Mouse (Mus musculus) liver, postnatal 0 days (tissue): ENCODE measurements around the gene Rhox11. TPM values are rescaled to one million over a fixed set of nuclear protein-coding genes. Genes with fewer than 3 reads are reported as not detected.
A peak's percentile ranks its signal among the peaks of the same experiment; 100 is the strongest.

Experiments
- ATAC-seq: fragments of 200-750 bp; cut with Nextera tagmentation; 2 replicates; pipeline ENCODE4 v1.8.0; 2017; ENCODE audit warnings: mild to moderate bottlenecking, moderate library complexity
- DNase-seq: peaks from one replicate; pipeline ENCODE4 v3.0.0-alpha.2; 2016
- H3K27ac ChIP-seq: fragments of 300-500 bp; sonication (generic); 2 replicates; pipeline ENCODE4 v1.5.1; 2014; ENCODE audit warnings: antibody characterized with exemption, moderate library complexity, mild to moderate bottlenecking, low read depth
- H3K27me3 ChIP-seq: fragments of 300-500 bp; sonication (generic); 2 replicates; pipeline ENCODE4 v1.6.1; 2014; ENCODE audit warnings: low read length, control low read depth, mixed read lengths; ENCODE audit not compliant: insufficient read depth
- H3K36me3 ChIP-seq: fragments of 300-500 bp; sonication (generic); replicated peaks from 2 replicates; pipeline ENCODE4 v1.6.1; 2014; ENCODE audit warnings: mild to moderate bottlenecking, control low read depth, low read length, moderate library complexity, mixed read lengths; ENCODE audit not compliant: insufficient read depth
- H3K4me1 ChIP-seq: fragments of 300-500 bp; sonication (generic); 2 replicates; pipeline ENCODE4 v1.6.1; 2014; ENCODE audit warnings: antibody characterized with exemption, mild to moderate bottlenecking, control low read depth; ENCODE audit not compliant: insufficient read depth
- H3K4me2 ChIP-seq: fragments of 300-500 bp; sonication (generic); 2 replicates; pipeline ENCODE4 v1.6.1; 2014; ENCODE audit warnings: low read depth, mild to moderate bottlenecking, low read length, moderate library complexity, mixed read lengths
- H3K4me3 ChIP-seq: fragments of 300-500 bp; sonication (generic); 2 replicates; pipeline ENCODE4 v1.5.1; 2014; ENCODE audit warnings: low read depth, low read length
- H3K9ac ChIP-seq: fragments of 300-500 bp; sonication (generic); replicated peaks from 2 replicates; pipeline ENCODE4 v1.6.1; 2014; ENCODE audit warnings: mild to moderate bottlenecking, moderate library complexity
- H3K9me3 ChIP-seq: fragments of 300-500 bp; sonication (generic); 2 replicates; pipeline ENCODE4 v1.6.1; 2016; ENCODE audit warnings: mild to moderate bottlenecking, control low read depth, low read length, mixed read lengths
- CTCF ChIP-seq: sonication (generic); IDR thresholded peaks from 2 replicates; pipeline ENCODE4 v1.5.1; 2016; ENCODE audit warnings: antibody characterized with exemption, low read depth
- EP300 ChIP-seq: IDR thresholded peaks from 2 replicates; pipeline ENCODE4 v1.6.1; 2016; ENCODE audit warnings: antibody characterized with exemption, low read depth, mild to moderate bottlenecking
- WGBS: fragments of 180-500 bp; shearing (Covaris S2); extraction: QIAGEN DNeasy Blood & Tissue Kit; methylation state at CpG from one replicate; pipeline ENCODE4 v1.1.7; 2014; ENCODE audit not compliant: insufficient replicate concordance; 5-methylcytosine and 5-hydroxymethylcytosine counted together
- polyA plus RNA-seq: library from polyadenylated mRNA; unstranded; fragments of >200 nt; fragmentation: Nextera tagmentation; extraction: Ambion mirVana; gene quantifications from 2 replicates; pipeline ENCODE4 v1.2.1, GENCODE M21; 2015

Gene Rhox11
- polyA plus RNA-seq, result not detected in 2 replicates

GRCm38 (mm10) chrX:38085041-38085440 is at the start of gene Rhox11:
TSS of gene Rhox11 (minus strand) at chrX:38085141.
- no peak within 1 kb of the TSS for H3K27ac ChIP-seq
- no peaks in the 10 kb centered on the region for H3K4me1 ChIP-seq
- no peak within 1 kb of the TSS for H3K4me3 ChIP-seq
- DNase-seq, result no peak
- no peak for ATAC-seq
- 0 out of 2 replicates have a peak, but pooled peaks cover 3% of the 10 kb centered on the region for H3K27me3 ChIP-seq
- H3K4me2 ChIP-seq, result no peak within 1 kb of the TSS
- H3K9me3 ChIP-seq, result no peaks in the 10 kb centered on the region
- no peak within 1 kb of the TSS for H3K9ac ChIP-seq
- no peak for TF ChIP-seq CTCF
- TF ChIP-seq EP300, result no peak
- WGBS, result 76% methylated on average over 9 of the region's 9 CpGs
- no peaks in the 10 kb centered on the region for H3K36me3 ChIP-seq

GRCm38 (mm10) chrX:38121478-38121877 is 36.5 kb upstream of the Rhox11 start:
- Histone ChIP-seq H3K27ac (no peak overlapping the region), H3K27me3 (no peaks in the 10 kb centered on the region), H3K9ac (no peak overlapping the region), H3K36me3 (no peaks in the 10 kb centered on the region), H3K4me2 (no peak overlapping the region), H3K4me3 (no peak overlapping the region), H3K9me3 (peaks cover 6% of the 10 kb centered on the region; the same call in 1 of the 2 replicates), H3K4me1 (no peaks in the 10 kb centered on the region)
- TF ChIP-seq EP300, result no peak
- no peak for TF ChIP-seq CTCF
- ATAC-seq (no peak), DNase-seq (no peak)
- WGBS, result 84% methylated on average over 34 of the region's 34 CpGs

GRCm38 (mm10) chrX:38120982-38121381 is 36.0 kb upstream of the Rhox11 start, which contains the start of gene Rhox13:
TSS of gene Rhox13 (plus strand) at chrX:38121219.
- no peak for DNase-seq
- TF ChIP-seq CTCF (no peak), EP300 (no peak)
- H3K4me1 ChIP-seq, result no peaks in the 10 kb centered on the region

GRCm38 (mm10) chrX:38110807-38111206 is 25.9 kb upstream of the Rhox11 start, which contains the start of gene Rhox12:
TSS of gene Rhox12 (minus strand) at chrX:38110907.
- H3K27me3 ChIP-seq, result no peaks in the 10 kb centered on the region
- ATAC-seq, result no peak
- 63% methylated on average over 4 of the region's 4 CpGs for WGBS
- H3K27ac ChIP-seq, result no peak within 1 kb of the TSS
- no peaks in the 10 kb centered on the region for H3K9me3 ChIP-seq
- no peaks in the 10 kb centered on the region for H3K36me3 ChIP-seq
- TF ChIP-seq CTCF (no peak), EP300 (no peak)
- H3K4me2 ChIP-seq, result no peak within 1 kb of the TSS
- H3K4me1 ChIP-seq, result no peaks in the 10 kb centered on the region
- no peak within 1 kb of the TSS for H3K4me3 ChIP-seq
- no peak for DNase-seq
- H3K9ac ChIP-seq, result no peak within 1 kb of the TSS

More at GRCm38 (mm10) chrX:38120982-38121381, 36.0 kb upstream of the Rhox11 start, which contains the start of gene Rhox13:
- Histone ChIP-seq H3K9ac (no peak within 1 kb of the TSS), H3K36me3 (no peaks in the 10 kb centered on the region), H3K4me2 (no peak within 1 kb of the TSS), H3K27me3 (no peaks in the 10 kb centered on the region), H3K9me3 (peaks cover 6% of the 10 kb centered on the region; the same call in 1 of the 2 replicates), H3K27ac (no peak within 1 kb of the TSS), H3K4me3 (no peak within 1 kb of the TSS)
- no peak for ATAC-seq
- WGBS, result 92% methylated on average over 20 of the region's 20 CpGs

- peak; percentile 45 for DNase-seq
- Histone ChIP-seq H3K4me1 (no peaks in the 10 kb centered on the region), H3K36me3 (no peaks in the 10 kb centered on the region), H3K9ac (no peak overlapping the region), H3K9me3 (no peaks in the 10 kb centered on the region), H3K27ac (no peak overlapping the region), H3K4me2 (no peak overlapping the region), H3K27me3 (0 out of 2 replicates have a peak, but pooled peaks cover 3% of the 10 kb centered on the region), H3K4me3 (no peak overlapping the region)
- ATAC-seq, result no peak
- 23% methylated on average over 12 of the region's 12 CpGs for WGBS
- TF ChIP-seq CTCF, result peak; percentile 67
- TF ChIP-seq EP300, result no peak
Observed at GRCm38 (mm10) chrX:38084226-38084625, 715 bp downstream of the Rhox11 start.

- Histone ChIP-seq H3K4me3 (no peak within 1 kb of the TSS), H3K27ac (no peak within 1 kb of the TSS), H3K27me3 (no peaks in the 10 kb centered on the region), H3K36me3 (no peaks in the 10 kb centered on the region), H3K9me3 (no peaks in the 10 kb centered on the region), H3K4me2 (no peak within 1 kb of the TSS), H3K9ac (no peak within 1 kb of the TSS), H3K4me1 (no peaks in the 10 kb centered on the region)
- ATAC-seq (no peak), DNase-seq (no peak)
- 82% methylated on average over 11 of the region's 11 CpGs for WGBS
- no peak for TF ChIP-seq EP300
Observed at GRCm38 (mm10) chrX:38066175-38066574, 18.8 kb downstream of the Rhox11 start, which contains the start of gene Rhox10. TSS of gene Rhox10 (plus strand) at chrX:38066475.
